Mouse (Mus musculus) kidney, adult 11 months (tissue): ENCODE measurements around the gene Alpl.

Experiments
- DNase-seq: peaks from one replicate; pipeline ENCODE4 v3.0.0; 2022

Gene Alpl

DNA sequence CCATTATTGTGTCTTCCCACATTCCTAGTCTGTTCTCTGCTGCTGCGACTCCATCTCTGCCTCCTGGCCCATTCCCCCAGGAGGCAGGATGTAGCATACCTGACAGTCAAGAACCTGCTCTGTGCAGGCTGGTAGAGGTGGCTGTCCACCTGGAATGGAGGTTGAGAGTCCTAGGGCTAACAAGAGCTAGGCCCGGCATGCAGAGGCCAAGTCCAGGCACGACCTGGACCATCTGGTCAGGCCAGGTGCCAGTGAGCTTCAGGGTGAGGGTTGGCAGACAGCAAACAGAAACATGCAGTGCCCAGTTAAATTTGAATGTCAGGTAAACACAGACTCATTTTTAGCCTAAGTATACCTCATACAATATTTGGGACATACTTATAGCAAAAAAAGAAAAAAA is 63.2 kb downstream of the Alpl start:
- DNase-seq: no peak

DNA sequence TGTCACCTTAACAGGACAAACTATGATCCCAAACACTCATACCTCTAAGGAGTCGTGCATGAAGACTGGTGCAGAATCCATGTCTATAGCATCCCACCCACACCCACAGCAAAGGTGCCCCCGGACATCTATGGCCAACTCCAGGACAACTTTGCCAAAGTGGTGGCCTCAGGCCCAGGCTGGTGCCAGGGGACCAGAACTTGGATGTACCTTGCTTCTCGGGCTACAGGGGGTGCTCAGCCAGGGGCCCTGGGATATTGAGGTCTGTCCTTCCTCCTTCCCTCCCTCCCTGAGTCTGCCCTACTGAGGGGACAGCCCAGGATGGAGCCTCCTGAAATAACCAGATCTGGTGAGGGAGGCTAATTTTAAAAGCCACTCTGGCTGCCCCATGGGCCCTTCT is 63.8 kb downstream of the Alpl start:
- no peak for DNase-seq

DNA sequence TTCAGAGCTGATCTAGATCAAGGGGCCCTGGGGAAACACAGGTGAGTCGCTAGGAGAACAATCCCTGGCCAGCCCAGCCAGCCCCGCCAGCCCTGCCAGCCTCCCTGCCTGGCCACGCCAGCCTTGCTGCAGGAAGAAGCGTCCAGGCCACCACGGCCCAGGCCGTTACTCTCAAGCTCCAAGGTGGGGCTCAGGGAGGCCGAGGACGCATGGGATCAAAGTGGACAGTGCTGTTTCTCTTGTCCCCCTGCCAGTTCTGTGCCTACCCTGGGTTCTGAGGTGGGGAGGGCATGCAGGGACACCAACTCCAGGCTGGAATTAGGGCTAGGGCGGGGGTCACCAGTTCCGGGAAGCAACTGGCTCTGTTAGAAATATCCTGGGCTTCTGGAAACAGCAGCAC is 64.3 kb downstream of the Alpl start:
- no peak for DNase-seq

DNA sequence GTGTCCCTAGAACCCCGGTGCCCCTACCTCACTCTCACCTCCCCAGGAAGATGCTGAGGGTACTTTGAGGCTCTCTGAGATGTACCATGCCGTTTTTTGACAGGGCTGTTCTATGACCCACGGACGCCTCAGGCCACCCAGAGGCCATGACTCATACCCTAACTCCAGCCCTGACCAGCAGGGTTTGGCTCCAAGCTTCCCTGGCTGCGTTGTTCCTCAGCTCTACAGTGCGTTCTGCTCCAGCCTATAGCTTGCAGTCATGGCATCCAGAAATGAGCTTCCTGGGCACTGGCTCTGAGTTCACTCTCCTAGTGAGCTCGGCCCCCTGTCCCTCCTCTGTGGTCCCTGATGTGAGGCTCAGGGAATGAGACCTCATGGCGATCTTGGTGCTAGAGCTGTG is 65.4 kb downstream of the Alpl start:
- DNase-seq: no peak

DNA sequence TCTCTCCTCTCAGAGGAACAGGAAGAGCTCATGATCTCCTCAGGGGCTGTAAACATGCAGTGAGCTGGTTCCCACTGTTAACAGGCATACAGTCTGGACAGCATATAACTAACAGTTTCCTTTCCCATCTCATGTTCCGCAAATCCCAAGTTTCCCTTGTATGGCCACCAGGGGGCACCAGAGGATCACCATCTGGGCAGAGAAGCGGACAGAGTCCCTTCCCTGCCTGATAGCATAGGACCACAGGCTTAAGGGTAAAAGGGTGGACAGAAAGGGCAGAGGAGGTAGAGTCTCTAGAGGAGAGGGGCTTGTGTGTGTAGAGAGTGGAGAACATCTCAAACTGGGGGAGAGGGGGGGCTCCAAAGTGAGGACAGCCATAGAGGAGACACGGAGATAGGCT is 66.0 kb downstream of the Alpl start:
- DNase-seq: peak; percentile 76

DNA sequence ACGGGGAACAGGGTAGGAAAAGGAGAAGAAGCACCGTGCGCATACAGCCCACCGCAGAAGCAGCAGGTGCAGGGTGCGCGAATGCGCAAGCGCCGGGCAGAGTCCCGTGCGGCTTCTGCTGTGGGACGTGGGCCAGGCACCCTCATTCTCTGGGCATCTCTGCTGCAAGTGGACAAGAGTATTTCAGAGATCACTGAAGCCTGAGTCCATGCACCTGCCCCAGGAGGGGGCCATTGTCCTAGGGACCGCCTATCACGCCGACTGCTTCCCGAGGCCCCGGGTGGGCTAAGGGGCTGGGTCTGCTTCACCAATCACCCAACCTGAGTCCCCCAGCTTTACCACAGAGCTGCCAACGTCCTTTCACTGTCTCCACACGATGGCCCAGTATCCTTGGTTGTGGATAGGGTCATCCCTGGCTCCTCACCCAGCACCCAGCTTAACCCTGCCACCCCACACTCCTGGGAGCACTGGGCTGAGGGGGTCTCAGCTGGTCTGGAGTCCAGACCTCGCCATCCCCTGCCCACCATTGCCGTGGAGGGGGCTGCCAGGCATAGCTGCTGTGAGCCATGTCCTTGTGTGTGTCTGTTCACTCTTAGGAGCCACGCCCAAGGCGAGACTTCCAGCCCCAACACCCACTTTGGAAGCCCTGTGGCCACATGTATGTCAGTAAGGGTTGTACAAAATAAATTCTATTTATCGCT is 66.9 kb downstream of the Alpl start:
- no peak for DNase-seq

DNA sequence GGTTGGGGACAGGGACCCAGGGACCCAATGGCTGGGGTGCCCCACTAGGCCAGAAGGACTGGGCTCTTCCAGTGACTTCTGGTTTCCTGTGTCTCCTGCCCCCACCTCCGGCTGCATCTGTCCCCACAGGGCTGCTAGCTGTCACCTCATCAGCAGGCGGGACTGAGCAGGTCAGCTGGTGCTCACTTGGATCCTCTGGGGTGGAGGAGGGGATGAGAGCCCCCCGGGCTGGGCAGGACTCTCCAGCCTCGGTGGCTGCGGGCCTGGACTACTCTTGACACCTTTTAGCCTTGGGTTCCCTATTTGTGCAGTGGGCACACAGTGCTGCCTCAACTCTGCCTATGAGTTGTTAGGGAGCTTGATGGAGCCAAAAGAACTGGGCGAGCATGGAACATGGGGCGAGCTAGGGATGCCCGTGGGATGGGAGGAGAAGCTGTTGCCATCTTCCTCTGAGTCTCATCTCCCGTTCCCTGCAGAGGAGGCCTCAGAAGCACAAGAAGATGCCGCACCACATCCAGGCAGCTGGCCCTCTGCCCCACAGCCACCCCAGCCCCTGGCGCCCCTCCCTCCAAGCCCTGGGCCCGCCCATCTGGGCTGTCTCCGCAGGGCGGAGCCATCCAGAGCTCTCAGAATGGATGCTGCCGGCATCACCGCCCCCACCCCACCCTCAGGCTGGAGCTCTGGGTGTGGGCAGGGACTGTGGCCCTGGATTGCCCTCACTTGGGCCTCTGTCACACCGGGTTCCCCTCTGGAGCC is 67.6 kb downstream of the Alpl start:
- DNase-seq: no peak

DNA sequence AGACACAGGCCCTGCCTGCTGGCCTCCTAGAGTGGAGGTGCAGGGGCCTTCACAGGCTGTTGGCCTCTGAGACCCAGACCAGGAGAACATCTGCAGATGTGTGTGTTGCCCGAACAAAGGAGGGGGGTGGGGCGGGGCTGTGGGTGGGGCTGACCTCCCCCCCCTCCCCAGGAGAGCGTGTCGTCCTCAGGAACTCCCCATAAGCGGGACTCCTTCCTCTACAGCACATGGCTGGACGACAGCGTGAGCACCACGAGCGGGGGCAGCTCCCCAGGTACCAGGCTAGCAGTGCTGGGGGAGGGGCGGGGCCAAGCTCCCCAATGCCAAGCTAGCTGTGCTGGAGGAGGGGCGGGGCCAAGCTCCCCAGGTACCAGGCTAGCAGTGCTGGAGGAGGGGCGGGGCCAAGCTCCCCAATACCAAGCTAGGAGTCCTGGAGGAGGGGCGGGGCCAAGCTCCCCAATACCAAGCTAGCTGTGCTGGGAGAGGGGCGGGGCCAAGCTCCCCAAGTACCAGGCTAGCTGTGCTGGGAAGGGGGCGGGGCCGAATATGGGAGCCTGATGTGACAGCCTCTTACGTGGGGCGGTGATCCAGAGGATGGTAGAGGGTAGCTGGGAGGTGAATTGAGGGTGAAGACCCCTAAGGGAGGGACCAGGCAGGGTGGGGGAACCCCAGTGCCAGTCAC is 68.5 kb downstream of the Alpl start:
- peak; percentile 74 for DNase-seq

DNA sequence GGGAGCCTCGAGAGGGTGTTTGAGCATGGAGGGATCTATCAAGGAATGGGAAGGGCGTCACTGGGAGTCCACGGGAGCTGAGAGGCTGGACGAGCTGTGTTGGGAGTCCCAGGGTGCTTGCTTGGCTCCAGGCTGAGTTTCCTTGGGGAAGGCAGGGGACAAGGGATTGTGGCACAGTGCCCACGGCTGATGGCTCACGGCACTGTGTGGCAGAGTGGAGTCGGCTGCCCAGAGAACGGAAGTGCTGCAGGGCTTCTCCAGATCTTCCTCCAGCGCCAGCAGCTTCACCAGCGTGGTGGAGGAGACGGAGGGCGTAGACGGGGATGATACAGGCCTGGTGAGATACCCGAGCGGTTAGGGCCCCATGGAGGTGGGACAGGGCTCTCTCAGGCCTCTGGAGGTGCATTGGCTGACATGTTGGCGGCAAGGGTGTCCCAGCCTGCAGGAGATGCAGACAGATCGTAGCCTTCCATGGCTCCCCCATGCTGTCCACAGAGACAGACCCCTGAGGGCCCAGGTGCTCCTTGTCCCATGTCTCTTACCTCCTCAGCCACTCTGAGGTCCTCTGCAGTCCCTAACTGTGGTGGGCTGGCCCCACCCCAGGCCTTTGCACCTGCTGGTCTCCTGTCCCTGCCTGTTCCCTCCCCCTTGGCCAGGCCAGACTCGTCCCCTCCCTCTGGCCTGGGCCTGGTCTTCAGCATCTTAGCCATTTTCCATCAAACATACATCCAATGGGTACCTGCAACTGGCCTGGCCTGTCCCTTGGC is 69.3 kb downstream of the Alpl start:
- no peak for DNase-seq

DNA sequence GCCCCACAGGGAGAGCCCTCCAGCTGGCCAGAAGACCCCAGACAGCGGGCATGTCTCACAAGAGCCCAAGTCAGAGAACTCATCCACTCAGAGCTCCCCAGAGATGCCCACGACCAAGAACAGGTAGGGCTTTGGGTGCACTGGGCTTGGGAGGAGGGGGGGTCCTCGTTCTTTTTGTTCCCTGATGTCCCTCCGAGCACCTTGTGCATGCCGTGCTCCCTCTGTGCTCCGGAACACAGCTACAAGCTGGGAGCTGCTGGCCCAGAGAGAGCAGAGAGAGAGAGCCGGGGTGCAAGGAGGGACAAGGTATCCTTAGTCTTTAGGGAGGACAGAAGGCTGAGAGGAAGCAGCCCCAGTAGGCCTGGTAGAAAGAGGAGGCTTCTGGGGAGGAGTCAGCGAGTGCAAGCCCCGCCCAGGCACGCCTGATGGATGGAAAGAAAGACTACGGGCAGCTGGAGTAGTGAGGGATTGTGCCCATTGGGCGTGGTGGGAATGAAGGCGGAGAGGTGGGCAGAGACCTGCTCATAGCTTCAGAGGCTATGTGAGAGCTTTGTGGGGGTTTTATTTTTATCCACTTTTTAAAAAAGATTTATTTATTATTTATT is 70.5 kb downstream of the Alpl start:
- no peak for DNase-seq

DNA sequence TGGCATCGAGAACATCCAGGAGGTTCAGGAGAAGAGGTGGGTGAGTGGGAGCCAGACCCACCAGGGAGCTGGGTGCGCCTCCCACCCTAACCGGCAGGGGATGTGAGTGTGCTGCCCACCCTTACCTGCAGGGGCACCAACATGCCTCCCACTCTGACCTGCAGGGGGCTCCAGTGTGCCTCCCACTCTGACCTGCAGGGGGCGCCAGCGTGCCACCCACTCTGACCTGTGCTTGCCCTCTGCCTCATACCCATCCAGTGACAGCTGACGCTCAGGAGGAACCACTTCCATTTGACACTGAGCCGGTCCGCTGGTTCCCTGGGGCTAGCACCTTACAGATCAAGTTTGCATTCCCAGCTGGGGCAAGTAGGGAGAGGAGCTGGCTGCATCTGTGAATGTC is 71.4 kb downstream of the Alpl start:
- DNase-seq: peak; percentile 74

DNA sequence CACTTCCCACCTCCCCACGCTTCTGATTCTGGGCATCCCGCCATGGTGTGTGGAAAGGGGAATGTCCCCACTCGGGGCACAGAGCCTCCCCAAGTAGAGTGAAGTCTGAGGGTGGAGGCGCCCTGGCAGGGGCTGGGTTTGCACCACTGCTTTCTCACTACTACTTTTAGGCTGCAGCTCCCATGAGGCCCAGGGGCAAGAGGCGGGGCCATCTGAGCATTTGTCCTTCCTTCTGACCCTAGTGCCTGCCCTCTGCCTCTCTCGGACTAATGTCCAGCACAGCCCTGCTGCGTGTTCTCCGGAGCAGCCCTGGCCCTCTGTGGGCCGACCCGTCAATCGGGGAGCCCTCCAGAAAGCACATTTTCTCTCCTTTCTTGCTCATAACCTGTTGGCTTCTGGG is 72.0 kb downstream of the Alpl start:
- peak; percentile 90 for DNase-seq

DNA sequence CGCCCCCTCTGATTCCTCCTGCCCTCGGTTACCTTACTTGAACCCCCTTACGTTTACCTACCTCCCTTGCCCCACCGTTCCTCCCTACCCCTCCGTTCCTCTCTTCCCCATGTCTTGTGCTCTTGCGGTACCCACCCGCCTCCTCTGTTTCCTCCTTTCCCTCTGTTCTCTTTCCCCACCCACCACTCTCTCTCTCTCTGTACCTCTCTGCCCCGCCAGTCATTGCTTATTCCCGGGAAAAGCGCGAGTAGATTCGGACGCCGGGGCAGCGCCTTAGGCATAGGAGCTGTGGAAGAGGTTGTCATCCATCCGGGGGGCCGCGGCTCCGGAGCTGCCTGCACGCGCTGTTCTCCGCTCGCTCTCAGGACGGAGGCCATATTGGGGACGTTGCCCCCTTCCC is 72.7 kb downstream of the Alpl start:
- DNase-seq: no peak

DNA sequence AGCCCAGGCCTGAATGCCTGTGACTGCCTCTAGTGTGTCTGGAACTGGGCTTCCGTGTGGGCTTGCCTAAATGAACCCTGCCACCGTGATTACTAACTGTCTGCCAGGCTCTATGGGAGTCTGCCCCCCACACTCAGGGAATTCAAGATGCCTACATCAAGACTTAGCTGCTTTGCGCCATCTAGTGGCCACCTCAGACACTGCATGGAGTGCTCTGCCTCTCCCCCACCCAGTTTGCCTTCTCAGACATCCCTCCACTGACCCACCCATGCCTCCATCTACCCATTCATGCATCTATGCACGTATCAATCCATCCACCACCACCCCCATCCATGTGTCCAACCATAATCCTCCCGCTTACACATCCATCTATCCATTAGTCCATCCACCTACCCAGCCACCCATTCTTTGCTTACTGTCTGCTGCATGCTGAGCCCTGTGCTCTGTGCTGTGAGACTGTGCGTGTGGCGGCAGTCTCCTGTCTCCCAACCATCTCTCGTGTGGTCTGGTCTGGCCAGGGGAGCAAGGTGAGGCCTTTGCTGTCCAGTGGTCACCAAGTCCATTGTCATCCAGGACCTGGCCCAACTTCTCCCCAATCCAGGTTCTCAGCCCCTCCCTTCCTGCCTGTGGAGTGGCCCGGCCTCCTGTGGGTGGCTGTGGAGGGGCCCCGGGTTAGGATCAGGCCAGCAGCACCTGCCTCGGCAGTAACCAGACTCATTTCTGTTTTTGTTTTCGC is 73.3 kb downstream of the Alpl start:
- DNase-seq: peak; percentile 63

DNA sequence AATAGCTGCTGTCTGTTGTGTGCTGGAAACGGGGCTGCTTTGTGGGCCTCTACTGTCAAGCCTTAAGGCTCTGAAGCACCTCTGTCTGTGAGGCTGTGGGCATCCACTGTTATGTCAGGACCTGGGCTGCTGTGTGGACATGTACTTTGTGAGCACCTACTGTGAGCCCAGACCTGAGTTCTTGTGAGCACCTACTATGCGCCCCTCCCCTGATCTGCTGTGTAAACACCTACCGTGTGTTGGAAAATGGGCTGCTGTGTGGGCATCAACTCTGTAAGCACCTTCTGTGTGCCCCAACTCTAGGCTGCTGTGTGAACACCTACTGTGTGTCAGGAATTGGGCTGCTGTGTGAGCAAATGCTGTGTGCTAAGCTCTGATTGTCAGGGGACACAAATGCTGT is 74.0 kb downstream of the Alpl start:
- no peak for DNase-seq

DNA sequence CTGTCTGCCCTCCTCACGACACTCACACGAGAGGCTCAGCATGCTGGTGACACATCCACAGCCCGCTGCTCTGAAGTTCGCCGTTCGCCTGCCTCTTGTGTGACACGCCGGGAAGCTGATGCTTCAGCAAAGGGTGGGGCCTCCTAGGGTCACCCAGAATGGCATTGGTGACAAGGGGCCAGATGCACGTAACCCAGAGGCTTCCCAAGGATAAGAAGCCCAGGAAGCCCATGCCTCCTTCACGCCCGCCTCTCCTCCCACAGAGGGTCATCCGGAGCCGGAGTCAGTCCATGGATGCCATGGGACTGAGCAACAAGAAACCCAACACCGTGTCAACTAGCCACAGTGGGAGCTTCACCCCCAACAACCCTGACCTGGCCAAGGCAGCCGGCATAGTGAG is 74.6 kb downstream of the Alpl start:
- DNase-seq: no peak

DNA sequence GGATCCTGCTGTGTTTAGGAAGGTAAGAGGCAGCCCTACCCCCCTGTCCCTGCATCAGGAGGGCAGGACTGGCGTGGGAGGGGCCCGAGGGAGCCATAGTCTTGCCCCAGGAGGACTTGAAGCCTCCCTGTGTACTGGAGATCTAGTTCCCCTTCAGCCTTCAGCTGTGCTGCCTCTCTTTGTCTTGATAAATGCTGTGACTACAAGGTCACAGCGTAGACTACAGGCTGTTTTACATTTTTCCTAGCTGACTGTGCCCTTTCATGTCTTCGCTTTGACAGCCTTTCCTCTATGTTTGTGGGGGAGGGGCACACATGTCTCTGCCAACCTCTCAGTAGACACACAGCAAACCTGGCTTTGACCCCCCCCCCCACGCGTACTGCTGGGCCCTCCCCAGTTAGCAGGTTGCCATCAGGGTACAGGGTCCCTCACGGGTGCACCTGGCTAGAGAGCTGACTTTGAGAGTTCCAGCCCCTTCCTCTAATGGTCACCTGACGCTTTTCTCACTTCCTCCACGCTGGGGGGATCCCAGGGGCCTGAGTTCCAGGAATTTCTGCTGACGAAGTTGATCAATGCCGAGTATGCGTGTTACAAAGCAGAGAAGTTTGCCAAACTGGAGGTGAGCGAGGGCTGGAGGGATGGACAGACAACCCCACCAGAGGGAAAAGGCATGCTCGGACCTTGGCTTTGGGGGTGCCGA is 76.7 kb downstream of the Alpl start:
- DNase-seq: no peak

DNA sequence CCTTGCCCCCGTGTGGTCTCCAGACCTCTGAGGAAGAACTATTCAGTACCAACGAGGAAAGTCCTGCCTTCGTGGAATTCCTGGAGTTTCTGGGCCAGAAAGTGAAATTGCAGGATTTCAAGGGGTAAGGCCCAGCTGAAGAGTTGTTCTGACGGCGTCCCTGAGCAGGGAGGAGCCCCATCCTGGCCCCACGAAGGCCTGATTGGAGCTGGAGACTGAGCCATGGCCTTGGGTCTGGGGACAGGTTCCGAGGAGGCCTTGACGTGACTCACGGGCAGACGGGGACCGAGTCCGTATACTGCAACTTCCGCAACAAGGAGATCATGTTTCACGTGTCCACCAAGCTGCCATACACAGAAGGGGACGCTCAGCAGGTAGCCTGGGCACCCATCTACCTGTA is 78.5 kb downstream of the Alpl start:
- DNase-seq: no peak

DNA sequence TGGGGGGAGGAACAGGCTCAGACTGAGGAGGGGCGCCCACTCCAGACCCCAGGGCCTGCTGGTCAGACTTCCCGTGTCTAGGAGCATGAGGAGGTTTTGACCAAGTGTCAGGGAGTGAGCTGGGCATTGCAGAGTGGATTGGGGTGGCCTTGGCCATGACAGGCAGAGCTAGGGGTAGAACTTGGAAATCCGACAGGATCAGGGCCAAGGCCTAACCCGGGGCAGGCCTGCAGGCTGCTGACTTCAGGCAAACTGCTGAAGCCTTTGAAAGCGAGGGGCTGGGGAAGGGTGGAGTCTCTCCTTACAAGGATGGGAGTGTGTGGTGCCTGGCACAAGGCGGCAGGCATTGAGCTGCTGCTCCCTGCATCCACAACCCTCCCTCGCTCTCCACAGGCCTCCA is 79.2 kb downstream of the Alpl start:
- DNase-seq: no peak

DNA sequence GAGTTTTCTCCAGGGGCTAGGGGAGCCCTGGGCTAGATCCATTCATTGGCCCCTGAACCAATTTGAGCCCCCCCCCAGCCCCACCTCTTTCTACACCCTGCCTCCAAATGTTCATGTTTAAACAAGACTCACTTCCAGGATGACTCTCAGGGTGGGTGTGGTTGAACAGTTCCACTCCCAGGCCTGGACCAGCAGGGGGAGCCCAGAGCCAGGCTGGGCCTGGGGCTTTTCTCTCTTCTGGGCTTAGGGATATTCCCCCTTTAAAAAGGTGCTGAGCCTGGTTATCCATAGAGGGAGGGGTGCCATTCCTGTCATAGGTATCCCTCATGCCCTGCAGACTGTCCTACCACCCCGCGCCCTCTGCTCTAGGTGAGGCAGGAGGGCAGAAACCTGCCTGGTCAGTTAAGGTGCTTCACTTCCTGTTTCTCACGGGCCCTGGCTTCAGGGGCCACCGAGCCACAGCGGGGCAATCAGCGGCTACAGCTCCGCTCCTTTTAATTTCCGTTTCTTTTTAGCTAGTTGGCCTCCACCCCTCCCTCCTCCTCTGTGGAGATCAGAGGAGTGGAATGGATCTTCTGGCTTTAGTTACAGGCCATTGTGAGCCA is 82.1 kb downstream of the Alpl start:
- no peak for DNase-seq

DNA sequence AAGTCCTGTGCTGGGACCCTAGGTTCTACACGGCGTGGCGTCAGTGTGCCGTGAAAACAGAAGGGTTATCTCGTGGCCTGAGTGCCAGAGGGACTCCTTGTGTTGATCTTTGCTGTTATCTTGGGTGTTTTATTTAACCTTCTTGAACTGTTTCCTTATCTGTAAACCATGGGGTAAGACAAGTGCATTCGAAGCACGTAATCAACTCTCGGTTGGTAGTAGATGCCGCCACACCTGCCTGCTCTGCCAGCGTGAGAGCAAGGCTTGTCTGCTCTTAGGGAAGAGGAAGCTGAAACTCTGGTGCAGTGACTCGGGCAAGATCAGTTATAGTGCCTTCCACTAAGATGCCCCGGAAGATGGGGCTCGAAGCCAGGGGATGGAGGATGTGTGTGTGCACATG is 83.2 kb downstream of the Alpl start:
- DNase-seq: no peak
